Mouse (Mus musculus): ENCODE results near the gene Orc6. TPM values are rescaled to one million over a fixed set of nuclear protein-coding genes. Genes with fewer than 3 reads are reported as not detected.

The Orc6 gene
- 44.4 and 71.7 TPM in 2 replicates for polyA plus RNA-seq (2012; rRNA removed)
- polyA plus RNA-seq (2014; fragmentation: Nextera tagmentation; extraction: Ambion mirVana): 108 and 109 TPM in 2 replicates

- H3K9ac ChIP-seq (replicated peaks): peak within 1 kb of the TSS; percentile 79
- peaks cover 9 to 25% of the 10 kb centered on the region in 2 experiments for H3K4me1 ChIP-seq (replicated peaks; ENCODE audit: control insufficient read depth in 2 of 2, insufficient read depth in 2 of 2, low read length in 1 of 2)
- DNase-seq (ENCODE audit: low read depth in 3 of 3, low spot score in 3 of 3) (peak; percentile 95 to 97 (median 96)), ATAC-seq (ENCODE audit: insufficient read depth) (peak; percentile 98)
- TF ChIP-seq CTCF (IDR thresholded peaks at IDR 0.05; ENCODE audit: low read depth) (no peak), EP300 (IDR thresholded peaks at IDR 0.05; ENCODE audit: low read depth) (peak; percentile 13; the same call in 1 of the 2 replicates)
- no peaks in the 10 kb centered on the region for H3K9me3 ChIP-seq (ENCODE audit: control insufficient read depth, low read length)
- under 1% methylated on average over 63 of the region's 63 CpGs for WGBS (ENCODE audit: insufficient replicate concordance)
- H3K36me3 ChIP-seq (replicated peaks; ENCODE audit: control insufficient read depth, insufficient read depth, low read depth): peaks cover 31% of the 10 kb centered on the region
- peak within 1 kb of the TSS; percentile 94 for H3K4me2 ChIP-seq (ENCODE audit: low read depth)
- H3K4me3 ChIP-seq (ENCODE audit: insufficient read depth in 1 of 2, low read depth in 2 of 2, low read length in 2 of 2): peak within 1 kb of the TSS; percentile 87 to 93
- H3K27ac ChIP-seq: peak within 1 kb of the TSS; percentile 85
- H3K27me3 ChIP-seq (ENCODE audit: control insufficient read depth, insufficient read depth, low read length): no peaks in the 10 kb centered on the region
Observed at GRCm38 (mm10) chr8:85299434-85300077, at the start of gene Orc6, which contains the start of gene Vps35. Gene Orc6 (plus strand): TSS chr8:85299632. Gene Vps35 (minus strand): TSS chr8:85299802.

DNA sequence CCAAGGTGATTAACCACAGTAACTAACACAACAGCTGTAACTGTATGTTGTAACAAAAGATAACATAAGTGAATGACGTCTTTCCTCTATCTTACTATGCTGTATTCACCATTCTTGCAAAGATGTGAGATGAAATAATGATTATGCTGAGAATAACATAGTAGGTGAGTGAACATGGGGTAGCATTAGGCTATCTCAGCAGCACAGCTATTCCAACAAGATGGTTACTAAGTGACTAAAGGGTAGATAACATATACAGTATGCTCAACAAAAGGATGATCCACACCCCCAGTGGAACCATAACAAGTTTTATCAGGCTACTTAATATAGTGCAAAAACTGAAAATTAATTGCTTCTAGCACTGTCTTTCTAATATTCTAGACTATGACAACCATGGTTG is 12.6 kb upstream of the Orc6 start:
- TF ChIP-seq CTCF (IDR thresholded peaks at IDR 0.05; ENCODE audit: low read depth): no peak
- 0 out of 2 replicates have a peak, but pooled peaks have one; percentile 20 for TF ChIP-seq EP300 (IDR thresholded peaks at IDR 0.05; ENCODE audit: low read depth)
- Histone ChIP-seq H3K4me3 (ENCODE audit: insufficient read depth in 1 of 2, low read depth in 2 of 2, low read length in 2 of 2) (no peak overlapping the region), H3K27ac (no peak overlapping the region), H3K4me2 (ENCODE audit: low read depth) (no peak overlapping the region), H3K4me1 (replicated peaks; ENCODE audit: control insufficient read depth in 2 of 2, insufficient read depth in 2 of 2, low read length in 1 of 2) (no peaks in the 10 kb centered on the region), H3K9ac (replicated peaks) (no peak overlapping the region), H3K9me3 (ENCODE audit: control insufficient read depth, low read length) (no peaks in the 10 kb centered on the region), H3K36me3 (replicated peaks; ENCODE audit: control insufficient read depth, insufficient read depth, low read depth) (peaks cover 40% of the 10 kb centered on the region), H3K27me3 (ENCODE audit: control insufficient read depth, insufficient read depth, low read length) (no peaks in the 10 kb centered on the region)
- DNase-seq (ENCODE audit: low read depth in 3 of 3, low spot score in 3 of 3) (no peak), ATAC-seq (ENCODE audit: insufficient read depth) (peak; percentile 41; the same call in 1 of the 2 replicates)
- 29% methylated on average over 1 of the region's 1 CpGs for WGBS (ENCODE audit: insufficient replicate concordance)

DNA sequence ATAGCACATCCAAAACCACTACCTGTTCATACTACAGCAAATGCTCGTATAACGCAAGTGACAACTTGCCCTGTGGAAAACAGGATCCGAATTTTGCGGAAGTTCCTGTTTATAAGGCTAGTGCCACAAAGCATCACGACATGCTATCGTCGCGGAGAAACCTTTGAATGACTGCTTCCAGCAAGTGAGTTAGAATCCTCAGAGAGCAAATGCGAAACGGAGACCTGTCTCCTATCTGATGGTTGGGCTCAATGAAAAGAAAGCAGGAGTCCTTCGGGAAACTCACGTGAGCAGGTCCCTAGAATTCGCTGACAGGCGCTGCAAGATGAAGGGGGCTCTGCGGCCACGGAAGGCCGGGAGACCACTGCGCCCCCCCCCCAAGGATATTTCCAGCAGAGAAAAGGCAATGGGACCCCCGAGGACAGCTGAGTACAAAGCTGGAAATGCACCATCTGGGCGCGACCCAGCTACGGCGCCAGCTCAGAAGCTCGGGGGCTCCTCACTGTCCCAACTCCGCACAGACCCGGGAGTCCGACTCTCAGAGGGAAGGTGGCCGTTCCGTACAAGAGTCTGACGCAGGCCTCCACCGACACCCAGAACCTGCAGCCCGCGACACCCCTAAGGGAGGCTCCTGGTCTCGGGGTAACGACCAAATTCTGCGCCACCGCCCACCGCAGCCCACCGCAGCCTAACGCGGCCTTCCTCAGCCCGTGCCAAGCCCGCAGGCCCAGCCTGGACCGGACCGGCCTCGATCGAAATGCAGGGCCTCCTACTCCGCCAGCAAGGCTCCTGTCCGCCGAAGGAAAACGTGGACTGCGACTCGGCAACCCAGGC is 615 bp upstream of the Orc6 start:
- Histone ChIP-seq H3K27me3 (ENCODE audit: control insufficient read depth, insufficient read depth, low read length) (no peaks in the 10 kb centered on the region), H3K27ac (peak overlapping the region; percentile 47), H3K4me2 (ENCODE audit: low read depth) (peak overlapping the region; percentile 76), H3K9ac (replicated peaks) (peak overlapping the region; percentile 79), H3K4me3 (ENCODE audit: insufficient read depth in 1 of 2, low read depth in 2 of 2, low read length in 2 of 2) (peak overlapping the region; percentile 87 to 93), H3K4me1 (replicated peaks; ENCODE audit: control insufficient read depth in 2 of 2, insufficient read depth in 2 of 2, low read length in 1 of 2) (peaks cover 9 to 25% of the 10 kb centered on the region in 2 experiments), H3K36me3 (replicated peaks; ENCODE audit: control insufficient read depth, insufficient read depth, low read depth) (peaks cover 32% of the 10 kb centered on the region), H3K9me3 (ENCODE audit: control insufficient read depth, low read length) (no peaks in the 10 kb centered on the region)
- under 1% methylated on average over 52 of the region's 53 CpGs for WGBS (ENCODE audit: insufficient replicate concordance)
- peak; percentile 40 for ATAC-seq (ENCODE audit: insufficient read depth)
- no peak for TF ChIP-seq EP300 (IDR thresholded peaks at IDR 0.05; ENCODE audit: low read depth)
- no peak for TF ChIP-seq CTCF (IDR thresholded peaks at IDR 0.05; ENCODE audit: low read depth)
- DNase-seq (ENCODE audit: low read depth in 3 of 3, low spot score in 3 of 3): peak in 2 of 3 experiments; percentile 32 to 51

GRCm38 (mm10) chr8:85301941-85302340 is 2.5 kb downstream of the Orc6 start:
- peak overlapping the region; percentile 16; the same call in 1 of the 2 replicates for H3K9ac ChIP-seq (replicated peaks)
- ATAC-seq (ENCODE audit: insufficient read depth) (no peak), DNase-seq (ENCODE audit: low read depth in 3 of 3, low spot score in 3 of 3) (no peak)
- peaks cover 51% of the 10 kb centered on the region for H3K36me3 ChIP-seq (replicated peaks; ENCODE audit: control insufficient read depth, insufficient read depth, low read depth)
- H3K27me3 ChIP-seq (ENCODE audit: control insufficient read depth, insufficient read depth, low read length): no peaks in the 10 kb centered on the region
- H3K27ac ChIP-seq: no peak overlapping the region
- H3K9me3 ChIP-seq (ENCODE audit: control insufficient read depth, low read length): no peaks in the 10 kb centered on the region
- H3K4me3 ChIP-seq (ENCODE audit: insufficient read depth in 1 of 2, low read depth in 2 of 2, low read length in 2 of 2): peak overlapping the region in 1 of 2 experiments; percentile 20; a peak in 2 of 4 replicates
- peak overlapping the region; percentile 94 for H3K4me2 ChIP-seq (ENCODE audit: low read depth)
- H3K4me1 ChIP-seq (replicated peaks; ENCODE audit: control insufficient read depth in 2 of 2, insufficient read depth in 2 of 2, low read length in 1 of 2): peaks cover 9 to 25% of the 10 kb centered on the region in 2 experiments
- WGBS (ENCODE audit: insufficient replicate concordance): 69% methylated on average over 1 of the region's 1 CpGs
- TF ChIP-seq EP300 (IDR thresholded peaks at IDR 0.05; ENCODE audit: low read depth) (no peak), CTCF (IDR thresholded peaks at IDR 0.05; ENCODE audit: low read depth) (no peak)

Data from liver, embryonic 14.5 days (tissue).